Mouse (Mus musculus) ES-E14 (cell line): Measurements from ENCODE around the gene Sh2d4b. TPM values are rescaled to one million over a fixed set of nuclear protein-coding genes. Genes with fewer than 3 reads are reported as not detected.
A peak's percentile ranks its signal among the peaks of the same experiment; 100 is the strongest.

ENCODE experiments used
- DNase-seq: peaks from one replicate; pipeline ENCODE4 v3.0.0-alpha.2; 2013; ENCODE audit warnings: low read depth, low spot score
- H3K27ac ChIP-seq: 2 replicates; pipeline ENCODE4 v1.5.1; 2012; ENCODE audit warnings: low read depth, mild to moderate bottlenecking, low read length, moderate library complexity, mixed read lengths; ENCODE audit not compliant: poor library complexity, insufficient read depth, severe bottlenecking
- H3K36me3 ChIP-seq: 2 replicates; pipeline ENCODE4 v1.6.1; 2012; ENCODE audit warnings: mild to moderate bottlenecking, low read length, moderate library complexity, mixed read lengths; ENCODE audit not compliant: control insufficient read depth, poor library complexity, insufficient read depth, severe bottlenecking
- H3K4me1 ChIP-seq, 2 experiments: fragments of 150-350 bp in 1 of 2; sonication (generic) in 1 of 2; 2 replicates each; pipeline ENCODE4 v1.6.1; 2012; ENCODE audit warnings: low read length in 2 of 2, mild to moderate bottlenecking in 1 of 2, mixed read lengths in 1 of 2; ENCODE audit not compliant: control insufficient read depth in 2 of 2, insufficient read depth in 2 of 2, poor library complexity in 1 of 2
- H3K4me3 ChIP-seq, 2 experiments: fragments of 150-350 bp in 1 of 2; sonication (generic) in 1 of 2; 2 replicates each; pipeline ENCODE4 v1.5.1; 2012; ENCODE audit warnings: low read length in 2 of 2, low read depth in 1 of 2, mild to moderate bottlenecking in 1 of 2, mixed read lengths in 1 of 2; ENCODE audit not compliant: insufficient read depth in 1 of 2, poor library complexity in 1 of 2, severe bottlenecking in 1 of 2
- H3K9ac ChIP-seq: 2 replicates; pipeline ENCODE4 v1.6.1; 2012; ENCODE audit warnings: low read depth, mild to moderate bottlenecking, low read length, mixed read lengths; ENCODE audit not compliant: poor library complexity, insufficient read depth, severe bottlenecking
- H3K9me3 ChIP-seq: fragments of 150-350 bp; sonication (generic); 2 replicates; pipeline ENCODE4 v1.6.1; 2012; ENCODE audit warnings: low read depth, mild to moderate bottlenecking, low read length; ENCODE audit not compliant: control insufficient read depth, insufficient read depth
- CHD2 ChIP-seq: IDR thresholded peaks from 2 replicates; pipeline ENCODE4 v1.6.1; 2014; ENCODE audit warnings: mild to moderate bottlenecking, low read depth, low read length, inconsistent platforms
- HCFC1 ChIP-seq: IDR thresholded peaks from 2 replicates; pipeline ENCODE4 v1.6.1; 2012; ENCODE audit warnings: low read length, inconsistent platforms, borderline replicate concordance; ENCODE audit not compliant: insufficient read depth
- MAFK ChIP-seq: IDR thresholded peaks from 2 replicates; pipeline ENCODE4 v1.6.1; 2014; ENCODE audit warnings: mild to moderate bottlenecking, low read depth, low read length, inconsistent platforms; ENCODE audit not compliant: insufficient read depth
- ZC3H11A ChIP-seq: IDR thresholded peaks from 2 replicates; pipeline ENCODE4 v1.6.1; 2012; ENCODE audit warnings: low read depth, mild to moderate bottlenecking, inconsistent platforms, low read length, borderline replicate concordance
- ZNF384 ChIP-seq: IDR thresholded peaks from 2 replicates; pipeline ENCODE4 v1.6.1; 2012; ENCODE audit warnings: low read depth, low read length, inconsistent platforms
- in situ Hi-C, 2 experiments: fragments of 600-800 bp; cut with MboI; formaldehyde crosslinking; loops; one replicate each; pipeline ENCODE4 v1.15.1; 2025; ENCODE audit warnings: low sequenced_read_pairs in 2 of 2, inconsistent platforms in 1 of 2; ENCODE audit not compliant: unreplicated experiment in 2 of 2
- total RNA-seq: library from RNA; depleted of rRNA; stranded (reverse); fragments of 300-350 nt; gene quantifications from 2 replicates; pipeline ENCODE4 v1.2.3, GENCODE M21; 2012; rRNA removed

Gene Sh2d4b
- total RNA-seq, 1 experiment: 2.5 TPM

DNA sequence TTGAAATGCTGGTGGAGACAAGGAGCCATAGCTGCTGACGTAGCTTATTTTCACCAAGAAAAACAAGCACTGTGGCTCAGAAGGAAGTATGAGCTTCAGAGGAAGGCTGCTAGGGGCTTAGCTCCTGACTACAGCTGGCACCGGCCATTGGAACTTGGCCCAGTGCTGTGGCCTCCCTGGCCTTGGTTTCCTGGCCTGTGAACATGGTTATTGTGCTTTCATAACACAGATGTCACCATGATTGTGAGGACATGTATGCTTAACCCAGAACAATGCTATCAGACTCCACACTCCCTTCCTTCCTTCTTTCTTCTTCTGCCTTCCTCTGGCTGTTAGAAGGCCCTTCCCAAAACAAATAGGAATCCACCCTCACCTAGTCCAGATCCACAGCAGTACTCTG, 75.0 kb downstream of the Sh2d4b start:
- no peak for DNase-seq
- no peaks in the 10 kb centered on the region for H3K36me3 ChIP-seq
- H3K27ac ChIP-seq: no peak overlapping the region
- no peak overlapping the region for H3K4me3 ChIP-seq
- in situ Hi-C loops: loop anchor here in 1 of 2 experiments (10.0 kb wide), 1 partner anchor 63 kb away; no protein-coding TSS in a partner anchor
- TF ChIP-seq MAFK (no peak), CHD2 (no peak), ZNF384 (no peak), HCFC1 (no peak), ZC3H11A (no peak)
- no peaks in the 10 kb centered on the region for H3K4me1 ChIP-seq
- H3K9me3 ChIP-seq: no peaks in the 10 kb centered on the region
- no peak overlapping the region for H3K9ac ChIP-seq

- no peak overlapping the region for H3K4me3 ChIP-seq
- H3K4me1 ChIP-seq: no peaks in the 10 kb centered on the region
- H3K9me3 ChIP-seq: no peaks in the 10 kb centered on the region
- H3K36me3 ChIP-seq: no peaks in the 10 kb centered on the region
- no peak overlapping the region for H3K27ac ChIP-seq
- TF ChIP-seq HCFC1: no peak
- TF ChIP-seq ZC3H11A: no peak
- no peak for TF ChIP-seq ZNF384
- TF ChIP-seq MAFK: no peak
- no peak for TF ChIP-seq CHD2
- in situ Hi-C loops: loop anchor here in 1 of 2 experiments (10.0 kb wide), 1 partner anchor 62 kb away; no protein-coding TSS in a partner anchor
- no peak overlapping the region for H3K9ac ChIP-seq
- no peak for DNase-seq
Observed at GRCm38 (mm10) chr14:40816715-40817114, 76.4 kb downstream of the Sh2d4b start.

DNA sequence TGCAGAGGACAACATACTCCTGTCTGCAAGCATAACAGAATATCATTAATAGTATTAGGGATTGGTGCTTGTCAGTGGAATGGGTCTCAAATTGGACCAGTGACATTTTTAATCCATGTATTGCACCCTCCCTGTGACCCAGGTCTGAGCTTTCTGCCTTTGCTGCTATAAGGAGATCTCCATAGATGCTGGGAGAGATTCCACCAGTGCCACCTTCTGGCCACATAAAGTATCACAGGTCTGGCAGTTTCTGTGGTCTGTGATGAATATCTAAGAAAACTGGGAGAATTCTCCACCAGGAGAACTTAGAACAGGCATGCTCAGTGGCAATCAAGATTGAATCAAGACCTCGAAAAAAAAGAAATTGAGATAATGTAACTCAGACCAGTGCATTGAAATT, 101.5 kb downstream of the Sh2d4b start:
- Histone ChIP-seq H3K9ac (no peak overlapping the region), H3K27ac (no peak overlapping the region), H3K4me1 (no peaks in the 10 kb centered on the region; a peak in 1 of 4 replicates), H3K36me3 (no peaks in the 10 kb centered on the region), H3K9me3 (no peaks in the 10 kb centered on the region), H3K4me3 (no peak overlapping the region)
- peak; percentile 71; the same call in 1 of the 2 replicates for TF ChIP-seq ZC3H11A
- TF ChIP-seq HCFC1: no peak
- peak; percentile 60 for DNase-seq
- in situ Hi-C loops: no loop called here

- in situ Hi-C loops: no loop called here
- no peak overlapping the region for H3K27ac ChIP-seq
- peak; percentile 55 for DNase-seq
- no peak overlapping the region for H3K9ac ChIP-seq
- H3K9me3 ChIP-seq: no peaks in the 10 kb centered on the region
- no peaks in the 10 kb centered on the region; a peak in 1 of 4 replicates for H3K4me1 ChIP-seq
- no peak overlapping the region for H3K4me3 ChIP-seq
- TF ChIP-seq HCFC1: no peak
- TF ChIP-seq ZNF384: no peak
- peak; percentile 56; the same call in 1 of the 2 replicates for TF ChIP-seq ZC3H11A
- no peaks in the 10 kb centered on the region for H3K36me3 ChIP-seq
Observed at GRCm38 (mm10) chr14:40789110-40789509, 104.0 kb downstream of the Sh2d4b start.

DNA sequence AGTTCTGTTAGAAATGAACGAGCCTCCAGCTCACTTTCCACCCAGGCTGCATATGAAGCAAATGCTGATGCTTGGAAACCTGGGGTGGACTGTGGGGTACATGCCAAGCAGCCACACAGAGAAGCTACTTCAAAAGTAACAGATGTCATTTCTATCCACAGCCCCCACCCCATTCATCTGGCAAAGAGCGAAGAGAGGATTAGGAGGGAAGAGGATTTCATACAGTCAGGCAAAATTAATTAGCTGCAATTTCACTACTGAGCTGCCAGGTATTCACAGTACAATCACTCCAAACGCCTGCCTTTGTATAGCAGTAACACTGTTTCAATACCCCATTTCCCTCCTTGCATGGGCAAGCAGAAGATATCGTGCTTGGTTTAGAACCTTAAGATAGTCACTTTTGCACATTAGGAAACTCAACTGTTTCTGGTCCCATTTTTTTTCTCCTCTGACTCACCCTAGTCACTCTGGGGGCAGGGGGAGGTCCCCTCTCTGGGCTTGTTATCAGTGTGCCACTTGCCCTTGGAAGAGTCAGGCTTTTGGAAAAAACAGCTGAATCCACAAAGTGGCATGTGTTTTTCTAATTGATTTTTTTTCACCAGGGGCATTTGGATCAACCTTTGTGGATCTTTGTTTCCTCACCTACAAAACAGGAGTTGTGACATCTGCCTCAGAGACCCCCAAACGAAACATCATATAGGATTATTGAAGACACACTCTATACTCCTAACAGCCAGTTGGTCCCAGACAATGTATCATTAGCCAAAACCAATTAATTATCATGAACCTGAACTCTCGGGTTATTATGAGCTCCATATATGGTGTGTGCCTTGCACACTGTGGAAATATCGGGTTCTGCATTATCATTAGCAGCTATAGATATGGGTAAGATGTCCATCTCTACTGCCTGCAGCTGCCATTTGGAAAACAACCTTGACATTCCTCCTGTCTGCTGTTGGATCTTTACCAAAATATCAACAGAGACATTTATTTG, 123.7 kb downstream of the Sh2d4b start:
- no peak overlapping the region for H3K9ac ChIP-seq
- in situ Hi-C loops: no loop called here
- TF ChIP-seq ZNF384 (no peak), ZC3H11A (no peak), HCFC1 (no peak), CHD2 (no peak), MAFK (no peak)
- no peaks in the 10 kb centered on the region for H3K36me3 ChIP-seq
- no peaks in the 10 kb centered on the region for H3K4me1 ChIP-seq
- no peak overlapping the region for H3K27ac ChIP-seq
- H3K9me3 ChIP-seq: no peaks in the 10 kb centered on the region
- no peak for DNase-seq
- no peak overlapping the region for H3K4me3 ChIP-seq

Other genes starting within 250 kb of the Sh2d4b start
- gene Tspan14, start 73.5 kb upstream of the Sh2d4b start, total RNA-seq: 26.5 and 62.7 TPM in 2 replicates
- gene Fam213a, start 120.5 kb upstream of the Sh2d4b start, total RNA-seq: 13.6 and 16.7 TPM in 2 replicates
- not detected in 2 replicates for gene Dydc2, start 175.9 kb upstream of the Sh2d4b start, total RNA-seq
- gene Dydc1, start 179.6 kb upstream of the Sh2d4b start, total RNA-seq: not detected in 2 replicates
- 0.11 and 0.54 TPM in 2 replicates for gene Mat1a, start 211.8 kb upstream of the Sh2d4b start, total RNA-seq
- gene Sftpa1, start 238.5 kb upstream of the Sh2d4b start, total RNA-seq: not detected in 2 replicates